Mouse (Mus musculus): ENCODE results near the gene Calm3. TPM values are rescaled to one million over a fixed set of nuclear protein-coding genes. Genes with fewer than 3 reads are reported as not detected.

Gene Calm3
- total and polyA plus RNA-seq, 2 experiments from 2014 or later, result 441 to 2,018 TPM

- TF ChIP-seq CTCF (IDR thresholded peaks at IDR 0.05; ENCODE audit: low read depth), result no peak
- DNase-seq (ENCODE audit: low spot score) (peak; percentile 53), ATAC-seq (no peak)
- Histone ChIP-seq H3K4me2 (ENCODE audit: low read depth, low read length) (no peak overlapping the region), H3K9me3 (ENCODE audit: low read length) (no peaks in the 10 kb centered on the region), H3K9ac (replicated peaks; ENCODE audit: low read length) (no peak overlapping the region), H3K4me3 (ENCODE audit: low read length) (no peak overlapping the region), H3K4me1 (ENCODE audit: insufficient read depth, low read length) (peaks cover 5% of the 10 kb centered on the region), H3K27me3 (ENCODE audit: insufficient read depth, low read length) (no peaks in the 10 kb centered on the region; the same call in 1 of the 2 replicates), H3K27ac (no peak overlapping the region), H3K36me3 (ENCODE audit: insufficient read depth, low read length) (peaks cover 7% of the 10 kb centered on the region; the same call in 1 of the 2 replicates)
- 27% methylated on average over 9 of the region's 9 CpGs for WGBS
These were observed 43.9 kb downstream of the Calm3 start for GRCm38 (mm10) chr7:16879796-16880547.

- TF ChIP-seq CTCF (IDR thresholded peaks at IDR 0.05; ENCODE audit: low read depth), result no peak; the same call in 1 of the 2 replicates
- 89% methylated on average over 3 of the region's 3 CpGs for WGBS
- Histone ChIP-seq H3K9me3 (ENCODE audit: low read length) (no peaks in the 10 kb centered on the region), H3K27me3 (ENCODE audit: insufficient read depth, low read length) (no peaks in the 10 kb centered on the region), H3K9ac (replicated peaks; ENCODE audit: low read length) (no peak overlapping the region), H3K4me3 (ENCODE audit: low read length) (no peak overlapping the region), H3K4me1 (ENCODE audit: insufficient read depth, low read length) (peaks cover 5% of the 10 kb centered on the region), H3K27ac (no peak overlapping the region), H3K4me2 (ENCODE audit: low read depth, low read length) (no peak overlapping the region), H3K36me3 (ENCODE audit: insufficient read depth, low read length) (0 out of 2 replicates have a peak, but pooled peaks cover under 1% of the 10 kb centered on the region)
- no peak for ATAC-seq
- DNase-seq (ENCODE audit: low spot score), result no peak
These were observed 46.2 kb downstream of the Calm3 start for GRCm38 (mm10) chr7:16877717-16878116.

DNA sequence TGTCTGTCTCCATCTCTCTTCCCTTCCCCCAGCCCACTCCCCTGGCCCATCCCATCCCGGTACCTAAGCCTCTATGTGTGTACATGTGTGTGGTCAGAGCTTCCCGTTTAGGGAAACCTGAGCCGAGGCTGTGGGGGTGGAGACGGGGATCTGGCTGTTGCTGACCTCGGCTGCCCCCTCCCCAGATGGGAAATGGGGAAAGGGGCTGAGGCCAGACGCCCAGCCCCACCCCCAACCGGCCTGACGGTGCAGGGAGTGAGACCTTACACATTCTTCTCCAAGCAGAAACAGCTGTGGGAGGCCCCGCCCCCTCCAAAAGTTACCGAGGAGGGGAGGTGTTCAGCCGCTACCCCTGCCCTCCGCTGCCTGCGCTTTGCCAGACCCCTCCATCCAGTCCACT, 47.3 kb downstream of the Calm3 start:
- TF ChIP-seq CTCF (IDR thresholded peaks at IDR 0.05; ENCODE audit: low read depth), result no peak
- Histone ChIP-seq H3K27ac (no peak overlapping the region), H3K9ac (replicated peaks; ENCODE audit: low read length) (peak overlapping the region; percentile 82), H3K4me3 (ENCODE audit: low read length) (peak overlapping the region; percentile 69), H3K36me3 (ENCODE audit: insufficient read depth, low read length) (no peaks in the 10 kb centered on the region), H3K4me2 (ENCODE audit: low read depth, low read length) (peak overlapping the region; percentile 68), H3K9me3 (ENCODE audit: low read length) (no peaks in the 10 kb centered on the region), H3K27me3 (ENCODE audit: insufficient read depth, low read length) (no peaks in the 10 kb centered on the region), H3K4me1 (ENCODE audit: insufficient read depth, low read length) (peaks cover 5% of the 10 kb centered on the region)
- WGBS, result 9% methylated on average over 12 of the region's 13 CpGs
- DNase-seq (ENCODE audit: low spot score) (no peak), ATAC-seq (no peak)

DNA sequence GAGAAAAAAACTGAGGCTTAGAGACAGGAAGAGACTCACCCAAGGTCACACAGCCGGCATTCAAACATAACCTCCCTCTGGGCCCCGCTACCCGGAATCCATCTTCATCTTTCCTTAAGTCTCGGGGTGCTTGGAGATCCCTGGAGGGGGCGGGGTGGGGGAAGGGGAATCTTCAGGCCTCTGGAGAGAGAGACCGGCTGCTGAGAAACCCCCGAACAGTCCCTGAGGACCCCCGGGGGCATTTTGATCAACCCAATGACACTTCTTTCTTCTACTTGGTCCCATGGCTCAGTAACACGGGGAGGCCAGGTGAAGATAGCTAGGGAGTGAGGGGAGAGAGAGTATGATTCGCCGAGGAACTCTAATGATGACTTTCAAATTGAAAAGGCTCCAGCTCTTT, 47.9 kb downstream of the Calm3 start:
- ATAC-seq, result no peak
- H3K36me3 ChIP-seq (ENCODE audit: insufficient read depth, low read length), result no peaks in the 10 kb centered on the region
- peaks cover 5% of the 10 kb centered on the region for H3K4me1 ChIP-seq (ENCODE audit: insufficient read depth, low read length)
- H3K9ac ChIP-seq (replicated peaks; ENCODE audit: low read length), result peak overlapping the region; percentile 82
- peak overlapping the region; percentile 69 for H3K4me3 ChIP-seq (ENCODE audit: low read length)
- DNase-seq (ENCODE audit: low spot score), result no peak
- TF ChIP-seq CTCF (IDR thresholded peaks at IDR 0.05; ENCODE audit: low read depth), result no peak
- H3K4me2 ChIP-seq (ENCODE audit: low read depth, low read length), result peak overlapping the region; percentile 68
- H3K27ac ChIP-seq, result 0 out of 2 replicates have a peak overlapping the region, but pooled peaks have one; percentile 13
- WGBS, result 17% methylated on average over 11 of the region's 11 CpGs
- no peaks in the 10 kb centered on the region for H3K27me3 ChIP-seq (ENCODE audit: insufficient read depth, low read length)
- H3K9me3 ChIP-seq (ENCODE audit: low read length), result no peaks in the 10 kb centered on the region

DNA sequence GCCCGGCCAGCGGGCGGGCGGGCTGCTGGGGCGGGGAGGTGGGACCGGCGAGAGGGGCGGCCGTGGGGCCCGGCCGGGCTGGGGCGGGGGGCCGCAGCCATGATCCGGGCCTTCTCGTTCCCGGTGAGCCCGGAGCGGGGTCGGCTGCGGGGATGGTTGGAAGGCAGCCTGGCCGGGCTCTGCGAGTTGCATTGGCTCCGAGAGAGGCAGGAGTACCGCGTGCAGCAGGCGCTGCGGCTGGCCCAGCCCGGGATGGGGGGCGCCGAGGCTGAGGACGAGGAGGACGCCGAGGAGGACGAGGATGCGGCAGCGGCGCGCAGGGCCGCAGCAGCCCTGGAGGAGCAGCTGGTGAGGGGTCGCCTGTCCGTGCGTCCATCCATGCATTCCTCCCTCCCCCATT, 48.6 kb downstream of the Calm3 start:
- TF ChIP-seq CTCF (IDR thresholded peaks at IDR 0.05; ENCODE audit: low read depth), result no peak
- Histone ChIP-seq H3K4me3 (ENCODE audit: low read length) (peak overlapping the region; percentile 69), H3K4me2 (ENCODE audit: low read depth, low read length) (peak overlapping the region; percentile 68), H3K36me3 (ENCODE audit: insufficient read depth, low read length) (no peaks in the 10 kb centered on the region), H3K4me1 (ENCODE audit: insufficient read depth, low read length) (peaks cover 5% of the 10 kb centered on the region), H3K9ac (replicated peaks; ENCODE audit: low read length) (peak overlapping the region; percentile 82), H3K27ac (peak overlapping the region; percentile 83), H3K27me3 (ENCODE audit: insufficient read depth, low read length) (no peaks in the 10 kb centered on the region), H3K9me3 (ENCODE audit: low read length) (no peaks in the 10 kb centered on the region)
- no peak for ATAC-seq
- no peak for DNase-seq (ENCODE audit: low spot score)
- WGBS, result 4% methylated on average over 29 of the region's 42 CpGs

DNA sequence AGATGAGACGGTGACA, 48.8 kb downstream of the Calm3 start, which contains the start of gene Dact3:
Gene Dact3, plus strand, starts transcription at position 8 of the 16 bp plus-strand sequence.
- no peaks in the 10 kb centered on the region for H3K36me3 ChIP-seq (ENCODE audit: insufficient read depth, low read length)
- H3K9me3 ChIP-seq (ENCODE audit: low read length), result no peaks in the 10 kb centered on the region
- 0% methylated on average over 1 of the region's 1 CpGs for WGBS
- no peak for ATAC-seq
- H3K27me3 ChIP-seq (ENCODE audit: insufficient read depth, low read length), result no peaks in the 10 kb centered on the region
- peak within 1 kb of the TSS; percentile 83 for H3K27ac ChIP-seq
- no peak for DNase-seq (ENCODE audit: low spot score)
- peak within 1 kb of the TSS; percentile 69 for H3K4me3 ChIP-seq (ENCODE audit: low read length)
- H3K9ac ChIP-seq (replicated peaks; ENCODE audit: low read length), result peak within 1 kb of the TSS; percentile 82
- TF ChIP-seq CTCF (IDR thresholded peaks at IDR 0.05; ENCODE audit: low read depth), result no peak
- peak within 1 kb of the TSS; percentile 68 for H3K4me2 ChIP-seq (ENCODE audit: low read depth, low read length)
- H3K4me1 ChIP-seq (ENCODE audit: insufficient read depth, low read length), result peaks cover 5% of the 10 kb centered on the region

GRCm38 (mm10) chr7:16874756-16875309, 49.1 kb downstream of the Calm3 start:
- peak; percentile 98 for ATAC-seq
- Histone ChIP-seq H3K9ac (replicated peaks; ENCODE audit: low read length) (peak overlapping the region; percentile 82), H3K27ac (peak overlapping the region; percentile 83), H3K4me1 (ENCODE audit: insufficient read depth, low read length) (peaks cover 5% of the 10 kb centered on the region), H3K36me3 (ENCODE audit: insufficient read depth, low read length) (no peaks in the 10 kb centered on the region), H3K27me3 (ENCODE audit: insufficient read depth, low read length) (no peaks in the 10 kb centered on the region), H3K4me2 (ENCODE audit: low read depth, low read length) (peak overlapping the region; percentile 68), H3K4me3 (ENCODE audit: low read length) (peak overlapping the region; percentile 69), H3K9me3 (ENCODE audit: low read length) (no peaks in the 10 kb centered on the region)
- peak; percentile 54 for TF ChIP-seq CTCF (IDR thresholded peaks at IDR 0.05; ENCODE audit: low read depth)
- peak; percentile 100 for DNase-seq (ENCODE audit: low spot score)
- WGBS, result under 1% methylated on average over 33 of the region's 33 CpGs
